ENCODE assay signal across 9 mouse cellular contexts in genomic region chr3:144717835-144718234, GRCm38 (mm10). TPM values are rescaled to one million over a fixed set of nuclear protein-coding genes. Genes with fewer than 3 reads are reported as not detected.
A peak's percentile ranks its signal among the peaks of the same experiment; 100 is the strongest.
DNase-seq lines count a peak whose midpoint lies in the region; ATAC-seq and TF ChIP-seq lines count a peak whose summit lies in the region.
"Had no signal": no experiment of that assay in that cellular context is flagged by ENCODE, and none has a peak within 500 bp of the region (broad histone marks: within the 10 kb centered on the region; RNA-seq: fewer than 3 reads in every experiment).

No protein-coding gene starts in this region.

- peak overlapping the region; percentile 7; the same call in 1 of the 2 replicates for H3K4me2 ChIP-seq in intestine, embryonic 14.5 days (ENCODE audit: low read length)
- H3K4me2 ChIP-seq in intestine, embryonic 16.5 days (ENCODE audit: low read depth, low read length): no peak overlapping the region
- peak overlapping the region; percentile 23; the same call in 1 of the 2 replicates for H3K4me2 ChIP-seq in forebrain, postnatal 0 days (ENCODE audit: low read depth)
- H3K4me2 ChIP-seq in liver, embryonic 14.5 days (ENCODE audit: low read depth): peak overlapping the region; percentile 97

- 88% methylated on average over 6 of the region's 6 CpGs for WGBS in intestine, embryonic 14.5 days
- 87% methylated on average over 6 of the region's 6 CpGs for WGBS in intestine, embryonic 16.5 days
- WGBS in forebrain, postnatal 0 days: 75% methylated on average over 6 of the region's 6 CpGs
- WGBS in liver, embryonic 14.5 days (ENCODE audit: insufficient replicate concordance): 75% methylated on average over 6 of the region's 6 CpGs

- no peak for DNase-seq in intestine, embryonic 14.5 days (ENCODE audit: low spot score)
- no peak for DNase-seq in G1E (ENCODE audit: low spot score)
- no peak for DNase-seq in forebrain, postnatal 0 days
- no peak for DNase-seq in liver, embryonic 14.5 days (ENCODE audit: low read depth in 3 of 3, low spot score in 3 of 3)
- no peak for DNase-seq in ovary, postnatal 10 days (ENCODE audit: low spot score)
- DNase-seq in layer of hippocampus, postnatal 10 days (ENCODE audit: low spot score in 2 of 2): no peak

- peaks cover 37% of the 10 kb centered on the region for H3K4me1 ChIP-seq in intestine, embryonic 14.5 days (replicated peaks; ENCODE audit: control insufficient read depth, insufficient read depth, low read length)
- H3K4me1 ChIP-seq in intestine, embryonic 16.5 days (ENCODE audit: control insufficient read depth, insufficient read depth, low read length): peaks cover 33% of the 10 kb centered on the region
- H3K4me1 ChIP-seq in G1E (ENCODE audit: insufficient read depth, low read depth, low read length): peaks cover 54% of the 10 kb centered on the region
- peaks cover 20% of the 10 kb centered on the region for H3K4me1 ChIP-seq in forebrain, postnatal 0 days (ENCODE audit: insufficient read depth)
- H3K4me1 ChIP-seq in liver, embryonic 14.5 days (replicated peaks; ENCODE audit: control insufficient read depth in 2 of 2, insufficient read depth in 2 of 2, low read length in 1 of 2): peaks cover 17 to 36% of the 10 kb centered on the region in 2 experiments

- H3K27me3 ChIP-seq in intestine, embryonic 14.5 days (replicated peaks; ENCODE audit: control insufficient read depth, insufficient read depth, low read length): no peaks in the 10 kb centered on the region
- no peaks in the 10 kb centered on the region for H3K27me3 ChIP-seq in intestine, embryonic 16.5 days (replicated peaks; ENCODE audit: control insufficient read depth, insufficient read depth, low read length)
- no peaks in the 10 kb centered on the region for H3K27me3 ChIP-seq in G1E (ENCODE audit: insufficient read depth, low read length)
- H3K27me3 ChIP-seq in forebrain, postnatal 0 days (ENCODE audit: insufficient read depth, low read length): no peaks in the 10 kb centered on the region
- no peaks in the 10 kb centered on the region for H3K27me3 ChIP-seq in liver, embryonic 14.5 days (ENCODE audit: control insufficient read depth, insufficient read depth, low read length)

- H3K4me3 ChIP-seq in intestine, embryonic 14.5 days (ENCODE audit: low read depth, low read length): no peak overlapping the region
- H3K4me3 ChIP-seq in intestine, embryonic 16.5 days (ENCODE audit: low read length): no peak overlapping the region
- peak overlapping the region; percentile 67; the same call in 1 of the 2 replicates for H3K4me3 ChIP-seq in G1E (ENCODE audit: low read depth, low read length)
- no peak overlapping the region for H3K4me3 ChIP-seq in forebrain, postnatal 0 days (ENCODE audit: low read depth, low read length)
- H3K4me3 ChIP-seq in liver, embryonic 14.5 days (ENCODE audit: insufficient read depth in 1 of 2, low read depth in 2 of 2, low read length in 2 of 2): peak overlapping the region; percentile 15 to 19; a peak in 2 of 4 replicates

- H3K27ac ChIP-seq in intestine, embryonic 14.5 days (ENCODE audit: low read depth): no peak overlapping the region
- H3K27ac ChIP-seq in intestine, embryonic 16.5 days (ENCODE audit: low read length): no peak overlapping the region
- H3K27ac ChIP-seq in forebrain, postnatal 0 days (ENCODE audit: low read depth, low read length): no peak overlapping the region
- no peak overlapping the region for H3K27ac ChIP-seq in liver, embryonic 14.5 days

- H3K9me3 ChIP-seq in intestine, embryonic 14.5 days (ENCODE audit: control insufficient read depth, low read length): no peaks in the 10 kb centered on the region
- H3K9me3 ChIP-seq in intestine, embryonic 16.5 days (ENCODE audit: control insufficient read depth, low read length): no peaks in the 10 kb centered on the region
- no peaks in the 10 kb centered on the region for H3K9me3 ChIP-seq in G1E (replicated peaks)
- no peaks in the 10 kb centered on the region for H3K9me3 ChIP-seq in forebrain, postnatal 0 days (ENCODE audit: low read length)
- no peaks in the 10 kb centered on the region for H3K9me3 ChIP-seq in liver, embryonic 14.5 days (ENCODE audit: control insufficient read depth, low read length)

- no peak for TF ChIP-seq EP300 in liver, embryonic 14.5 days (IDR thresholded peaks at IDR 0.05; ENCODE audit: low read depth)

- no peak for ATAC-seq in intestine, embryonic 14.5 days (replicated peaks; ENCODE audit: low FRiP score, low TSS enrichment, low read depth)
- ATAC-seq in intestine, embryonic 16.5 days: no peak
- ATAC-seq in G1E (ENCODE audit: extremely low read depth, insufficient number of reproducible peaks, low FRiP score, poor library complexity, severe bottlenecking): no peak
- no peak for ATAC-seq in forebrain, postnatal 0 days
- ATAC-seq in liver, embryonic 14.5 days (ENCODE audit: insufficient read depth): no peak
- no peak for ATAC-seq in activated CD4-positive, CD25-positive, alpha-beta regulatory T cell, adult 4 months

- H3K9ac ChIP-seq in intestine, embryonic 14.5 days (ENCODE audit: low read length): no peak overlapping the region
- H3K9ac ChIP-seq in intestine, embryonic 16.5 days (ENCODE audit: low read depth, low read length): no peak overlapping the region; the same call in 1 of the 2 replicates
- no peak overlapping the region for H3K9ac ChIP-seq in forebrain, postnatal 0 days
- no peak overlapping the region for H3K9ac ChIP-seq in liver, embryonic 14.5 days (replicated peaks)

- no peaks in the 10 kb centered on the region for H3K36me3 ChIP-seq in intestine, embryonic 14.5 days (ENCODE audit: control insufficient read depth, insufficient read depth, low read length)
- H3K36me3 ChIP-seq in intestine, embryonic 16.5 days (ENCODE audit: control insufficient read depth, insufficient read depth, low read length): no peaks in the 10 kb centered on the region
- peaks cover 30% of the 10 kb centered on the region for H3K36me3 ChIP-seq in G1E (replicated peaks)
- no peaks in the 10 kb centered on the region for H3K36me3 ChIP-seq in forebrain, postnatal 0 days (ENCODE audit: insufficient read depth)
- H3K36me3 ChIP-seq in liver, embryonic 14.5 days (replicated peaks; ENCODE audit: control insufficient read depth, insufficient read depth, low read depth): no peaks in the 10 kb centered on the region; the same call in 1 of the 2 replicates

- no peak for TF ChIP-seq CTCF in G1E (IDR thresholded peaks at IDR 0.05; ENCODE audit: low read depth, low read length)
- TF ChIP-seq CTCF in forebrain, postnatal 0 days (IDR thresholded peaks at IDR 0.05; ENCODE audit: low read depth): no peak
- no peak for TF ChIP-seq CTCF in liver, embryonic 14.5 days (IDR thresholded peaks at IDR 0.05; ENCODE audit: low read depth)

RNA-seq across cellular contexts. Expression of gene Sh3glb1, which starts 2.3 kb away (rescaled TPM):
- polyA plus RNA-seq in intestine, embryonic 14.5 days (2014; fragmentation: Nextera tagmentation; extraction: Ambion mirVana): 93.4 and 95.3 TPM in 2 replicates
- 77.9 and 89.1 TPM in 2 replicates for polyA plus RNA-seq in intestine, embryonic 16.5 days (2015; fragmentation: Nextera tagmentation; extraction: Ambion mirVana)
- total RNA-seq in G1E (2014; fragmentation: Nextera tagmentation) (337 and 350 TPM in 2 replicates), G1E (2017) (73.7 and 79.8 TPM in 2 replicates)
- 42.4 and 51.0 TPM in 2 replicates for polyA plus RNA-seq in G1E (2012)
- 103 and 118 TPM in 2 replicates for total RNA-seq in forebrain, postnatal 0 days (2014; rRNA removed)
- 104 and 128 TPM in 2 replicates for polyA plus RNA-seq in forebrain, postnatal 0 days (2015; fragmentation: Nextera tagmentation; extraction: Ambion mirVana)
- polyA plus RNA-seq in liver, embryonic 14.5 days (2012; rRNA removed): 7.8 and 11.7 TPM in 2 replicates
- 74.4 and 80.3 TPM in 2 replicates for polyA plus RNA-seq in liver, embryonic 14.5 days (2014; fragmentation: Nextera tagmentation; extraction: Ambion mirVana)
- 10 to 100 TPM; 53.4 to 56.8 TPM for polyA plus RNA-seq in activated CD4-positive, CD25-positive, alpha-beta regulatory T cell, adult 4 months (2017; shearing (Covaris generic))
- 100 to 1,000 TPM; 101 to 110 TPM for total RNA-seq in layer of hippocampus, postnatal 10 days (2021)

RNA-seq across cellular contexts. Expression of gene Clca3a1, which starts 42.9 kb away (rescaled TPM):
- 4.9 and 5.9 TPM in 2 replicates for polyA plus RNA-seq in intestine, embryonic 14.5 days (2014; fragmentation: Nextera tagmentation; extraction: Ambion mirVana)
- polyA plus RNA-seq in intestine, embryonic 16.5 days (2015; fragmentation: Nextera tagmentation; extraction: Ambion mirVana): 5.4 and 5.5 TPM in 2 replicates
- 61.1 and 62.3 TPM in 2 replicates for total RNA-seq in G1E (2014; fragmentation: Nextera tagmentation)
- total RNA-seq in G1E (2017): 19.8 and 21.0 TPM in 2 replicates
- 1.2 and 1.8 TPM in 2 replicates for polyA plus RNA-seq in G1E (2012)
- 0.92 and 1.2 TPM in 2 replicates for total RNA-seq in forebrain, postnatal 0 days (2014; rRNA removed)
- polyA plus RNA-seq in forebrain, postnatal 0 days (2015; fragmentation: Nextera tagmentation; extraction: Ambion mirVana): 0.93 and 1.4 TPM in 2 replicates
- polyA plus RNA-seq in liver, embryonic 14.5 days (2012; rRNA removed): 4.0 and 5.4 TPM in 2 replicates
- polyA plus RNA-seq in liver, embryonic 14.5 days (2014; fragmentation: Nextera tagmentation; extraction: Ambion mirVana): 3.0 and 4.2 TPM in 2 replicates
- under 1 TPM in 1 of 2 experiments, not detected in 1; 0.09 TPM for polyA plus RNA-seq in activated CD4-positive, CD25-positive, alpha-beta regulatory T cell, adult 4 months (2017; shearing (Covaris generic))
- total RNA-seq in layer of hippocampus, postnatal 10 days (2021): under 1 TPM; 0.80 to 0.82 TPM
- total RNA-seq: granulocyte monocyte progenitor cell, adult 5-6 weeks had no signal

Comparison
In these comparisons a context has a peak if more than half of its experiments do, and no peak if none do; other contexts are left out.
1. H3K4me3 ChIP-seq: peak in G1E (single experiment) and liver, embryonic 14.5 days (2 of 2); none in intestine, embryonic 14.5 days (single experiment), intestine, embryonic 16.5 days (single experiment) and forebrain, postnatal 0 days (single experiment).